Mouse (Mus musculus): Measurements from ENCODE around the gene Rdh16. TPM values are rescaled to one million over a fixed set of nuclear protein-coding genes. Genes with fewer than 3 reads are reported as not detected.
"Not testable (repeated sequence)": the region's sequence is repeated elsewhere in the genome, so short reads cannot be mapped to it uniquely, and the experiment has no call there.

Rdh16 gene
- 0.11 TPM in 1 of 2 replicates, not detected in the other for polyA plus RNA-seq (2015; fragmentation: Nextera tagmentation; extraction: Ambion mirVana)

- no peak for ATAC-seq (ENCODE audit: insufficient number of reproducible peaks, low FRiP score, low TSS enrichment, low read depth)
- WGBS, result 76% methylated on average over 6 of the region's 6 CpGs
- no peak within 1 kb of the TSS for H3K4me3 ChIP-seq (replicated peaks)
Measured at GRCm38 (mm10) chr10:127800891-127801290, at the start of gene Rdh16. Gene Rdh16, plus strand, starts transcription at chr10:127801152.

GRCm38 (mm10) chr10:127751548-127751947, 49.4 kb upstream of the Rdh16 start, which contains the start of gene Gpr182:
Gene Gpr182, minus strand, starts transcription at chr10:127751732.
- H3K9ac ChIP-seq, result no peak within 1 kb of the TSS
- peaks cover 13% of the 10 kb centered on the region for H3K36me3 ChIP-seq
- no peak for ATAC-seq (ENCODE audit: insufficient number of reproducible peaks, low FRiP score, low TSS enrichment, low read depth)
- H3K4me2 ChIP-seq (replicated peaks), result no peak within 1 kb of the TSS
- WGBS, result 50% methylated on average over 8 of the region's 8 CpGs
- H3K27me3 ChIP-seq, result no peaks in the 10 kb centered on the region
- H3K9me3 ChIP-seq (replicated peaks), result no peaks in the 10 kb centered on the region
- no peak within 1 kb of the TSS for H3K4me3 ChIP-seq (replicated peaks)
- no peak within 1 kb of the TSS for H3K27ac ChIP-seq (replicated peaks)
- peaks cover 9% of the 10 kb centered on the region for H3K4me1 ChIP-seq

More at GRCm38 (mm10) chr10:127800891-127801290, at the start of gene Rdh16:
- Histone ChIP-seq H3K27ac (replicated peaks) (no peak within 1 kb of the TSS), H3K36me3 (no peaks in the 10 kb centered on the region), H3K27me3 (no peaks in the 10 kb centered on the region), H3K9ac (no peak within 1 kb of the TSS), H3K4me2 (replicated peaks) (no peak within 1 kb of the TSS), H3K9me3 (replicated peaks) (no peaks in the 10 kb centered on the region), H3K4me1 (no peaks in the 10 kb centered on the region)

GRCm38 (mm10) chr10:127754566-127755166, 46.3 kb upstream of the Rdh16 start:
- H3K36me3 ChIP-seq, result no peaks in the 10 kb centered on the region
- no peaks in the 10 kb centered on the region for H3K9me3 ChIP-seq (replicated peaks)
- no peak overlapping the region for H3K4me3 ChIP-seq (replicated peaks)
- no peak for ATAC-seq (ENCODE audit: insufficient number of reproducible peaks, low FRiP score, low TSS enrichment, low read depth)
- H3K27me3 ChIP-seq, result no peaks in the 10 kb centered on the region
- H3K4me2 ChIP-seq (replicated peaks), result no peak overlapping the region
- 41% methylated on average over 6 of the region's 6 CpGs for WGBS
- no peak overlapping the region for H3K27ac ChIP-seq (replicated peaks)
- no peaks in the 10 kb centered on the region for H3K4me1 ChIP-seq
- H3K9ac ChIP-seq, result no peak overlapping the region

GRCm38 (mm10) chr10:127755246-127755645, 45.7 kb upstream of the Rdh16 start:
- WGBS, result 72% methylated on average over 3 of the region's 3 CpGs
- no peaks in the 10 kb centered on the region for H3K4me1 ChIP-seq
- H3K9me3 ChIP-seq (replicated peaks), result no peaks in the 10 kb centered on the region
- no peaks in the 10 kb centered on the region for H3K27me3 ChIP-seq
- H3K4me2 ChIP-seq (replicated peaks), result no peak overlapping the region
- no peak overlapping the region for H3K9ac ChIP-seq
- ATAC-seq (ENCODE audit: insufficient number of reproducible peaks, low FRiP score, low TSS enrichment, low read depth), result no peak
- H3K27ac ChIP-seq (replicated peaks), result no peak overlapping the region
- H3K4me3 ChIP-seq (replicated peaks), result no peak overlapping the region
- no peaks in the 10 kb centered on the region for H3K36me3 ChIP-seq

- Histone ChIP-seq H3K9ac (no peak overlapping the region), H3K4me1 (no peaks in the 10 kb centered on the region), H3K4me2 (replicated peaks) (peak overlapping the region; percentile 35), H3K36me3 (no peaks in the 10 kb centered on the region), H3K9me3 (replicated peaks) (no peaks in the 10 kb centered on the region), H3K27me3 (no peaks in the 10 kb centered on the region), H3K4me3 (replicated peaks) (peak overlapping the region; percentile 11; the same call in 1 of the 2 replicates), H3K27ac (replicated peaks) (no peak overlapping the region)
- ATAC-seq (ENCODE audit: insufficient number of reproducible peaks, low FRiP score, low TSS enrichment, low read depth), result no peak
- WGBS, result 41% methylated on average over 18 of the region's 18 CpGs
Measured at GRCm38 (mm10) chr10:127755770-127756468, 45.0 kb upstream of the Rdh16 start.

GRCm38 (mm10) chr10:127759181-127760110, 41.5 kb upstream of the Rdh16 start, which contains the start of the genes Rdh1 and Rdh16f1:
Gene Rdh1, plus strand, starts transcription at chr10:127759721.
Gene Rdh16f1, plus strand, starts transcription at chr10:127759787.
- Histone ChIP-seq H3K9me3 (replicated peaks) (no peaks in the 10 kb centered on the region), H3K9ac (no peak within 1 kb of the TSS), H3K4me1 (no peaks in the 10 kb centered on the region), H3K27me3 (no peaks in the 10 kb centered on the region), H3K4me2 (replicated peaks) (no peak within 1 kb of the TSS), H3K4me3 (replicated peaks) (no peak within 1 kb of the TSS), H3K36me3 (no peaks in the 10 kb centered on the region), H3K27ac (replicated peaks) (no peak within 1 kb of the TSS)
- no peak for ATAC-seq (ENCODE audit: insufficient number of reproducible peaks, low FRiP score, low TSS enrichment, low read depth)
- WGBS, result 65% methylated on average over 9 of the region's 9 CpGs

GRCm38 (mm10) chr10:127762926-127763325, 38.0 kb upstream of the Rdh16 start:
- ATAC-seq (ENCODE audit: insufficient number of reproducible peaks, low FRiP score, low TSS enrichment, low read depth), result not testable (repeated sequence)

GRCm38 (mm10) chr10:127763914-127764680, 36.9 kb upstream of the Rdh16 start:
- no peak overlapping the region for H3K27ac ChIP-seq (replicated peaks)
- H3K4me2 ChIP-seq (replicated peaks), result no peak overlapping the region
- H3K9me3 ChIP-seq (replicated peaks), result no peaks in the 10 kb centered on the region
- WGBS, result 46% methylated on average over 12 of the region's 12 CpGs
- H3K27me3 ChIP-seq, result no peaks in the 10 kb centered on the region
- no peak for ATAC-seq (ENCODE audit: insufficient number of reproducible peaks, low FRiP score, low TSS enrichment, low read depth)
- H3K4me1 ChIP-seq, result no peaks in the 10 kb centered on the region
- no peaks in the 10 kb centered on the region for H3K36me3 ChIP-seq
- H3K4me3 ChIP-seq (replicated peaks), result no peak overlapping the region
- no peak overlapping the region for H3K9ac ChIP-seq

More at GRCm38 (mm10) chr10:127762926-127763325, 38.0 kb upstream of the Rdh16 start:
- not testable (repeated sequence) for H3K9ac ChIP-seq; H3K9me3 ChIP-seq (replicated peaks); H3K4me1 ChIP-seq; H3K4me2 ChIP-seq (replicated peaks); H3K27me3 ChIP-seq; H3K27ac ChIP-seq (replicated peaks); H3K36me3 ChIP-seq; H3K4me3 ChIP-seq (replicated peaks)
- WGBS, result 81% methylated on average over 10 of the region's 10 CpGs

GRCm38 (mm10) chr10:127766564-127766963, 34.4 kb upstream of the Rdh16 start:
- H3K36me3 ChIP-seq, result no peaks in the 10 kb centered on the region
- ATAC-seq (ENCODE audit: insufficient number of reproducible peaks, low FRiP score, low TSS enrichment, low read depth), result no peak
- H3K4me3 ChIP-seq (replicated peaks), result no peak overlapping the region
- H3K27me3 ChIP-seq, result no peaks in the 10 kb centered on the region
- no peak overlapping the region for H3K4me2 ChIP-seq (replicated peaks)
- 68% methylated on average over 1 of the region's 1 CpGs for WGBS
- no peaks in the 10 kb centered on the region for H3K4me1 ChIP-seq
- H3K27ac ChIP-seq (replicated peaks), result no peak overlapping the region
- H3K9me3 ChIP-seq (replicated peaks), result no peaks in the 10 kb centered on the region
- H3K9ac ChIP-seq, result no peak overlapping the region

GRCm38 (mm10) chr10:127776011-127776410, 24.9 kb upstream of the Rdh16 start, which contains the start of gene Rdh9:
Gene Rdh9, plus strand, starts transcription at chr10:127776386.
- 86% methylated on average over 2 of the region's 2 CpGs for WGBS
- H3K4me3 ChIP-seq (replicated peaks), result no peak within 1 kb of the TSS
- no peak within 1 kb of the TSS for H3K27ac ChIP-seq (replicated peaks)
- H3K27me3 ChIP-seq, result no peaks in the 10 kb centered on the region
- no peak within 1 kb of the TSS for H3K4me2 ChIP-seq (replicated peaks)
- no peak for ATAC-seq (ENCODE audit: insufficient number of reproducible peaks, low FRiP score, low TSS enrichment, low read depth)
- no peaks in the 10 kb centered on the region for H3K4me1 ChIP-seq
- no peak within 1 kb of the TSS for H3K9ac ChIP-seq
- no peaks in the 10 kb centered on the region for H3K9me3 ChIP-seq (replicated peaks)
- H3K36me3 ChIP-seq, result no peaks in the 10 kb centered on the region

All from embryonic facial prominence, embryonic 15.5 days (tissue).